Mouse (Mus musculus) liver, embryonic 13.5 days (tissue): Measurements from ENCODE around the gene Samd1. TPM values are rescaled to one million over a fixed set of nuclear protein-coding genes. Genes with fewer than 3 reads are reported as not detected.
A peak's percentile ranks its signal among the peaks of the same experiment; 100 is the strongest.

Experiments used
- ATAC-seq: fragments of 200-750 bp; cut with Nextera tagmentation; 2 replicates; pipeline ENCODE4 v1.8.0; 2017; ENCODE audit warnings: low read depth, mild to moderate bottlenecking, moderate number of reproducible peaks, moderate library complexity
- DNase-seq: peaks from one replicate; pipeline ENCODE4 v3.0.0; 2022
- H3K27ac ChIP-seq: fragments of 300-500 bp; sonication (generic); 2 replicates; pipeline ENCODE4 v1.5.1; 2015; ENCODE audit warnings: moderate library complexity, mild to moderate bottlenecking, inconsistent platforms
- H3K27me3 ChIP-seq: fragments of 300-500 bp; sonication (generic); 2 replicates; pipeline ENCODE4 v1.6.1; 2015; ENCODE audit warnings: mild to moderate bottlenecking, inconsistent platforms
- H3K36me3 ChIP-seq: fragments of 300-500 bp; sonication (generic); 2 replicates; pipeline ENCODE4 v1.6.1; 2015; ENCODE audit warnings: mild to moderate bottlenecking, inconsistent platforms
- H3K4me1 ChIP-seq: fragments of 300-500 bp; sonication (generic); replicated peaks from 2 replicates; pipeline ENCODE4 v1.6.1; 2015; ENCODE audit warnings: inconsistent platforms
- H3K4me2 ChIP-seq: fragments of 300-500 bp; sonication (generic); 2 replicates; pipeline ENCODE4 v1.6.1; 2015; ENCODE audit warnings: inconsistent platforms, mild to moderate bottlenecking, moderate library complexity
- H3K4me3 ChIP-seq: fragments of 300-500 bp; sonication (generic); replicated peaks from 2 replicates; pipeline ENCODE4 v1.5.1; 2015; ENCODE audit warnings: mild to moderate bottlenecking, inconsistent platforms
- H3K9ac ChIP-seq: fragments of 300-500 bp; sonication (generic); 2 replicates; pipeline ENCODE4 v1.6.1; 2015; ENCODE audit warnings: mild to moderate bottlenecking, inconsistent platforms
- H3K9me3 ChIP-seq: fragments of 300-500 bp; sonication (generic); replicated peaks from 2 replicates; pipeline ENCODE4 v1.6.1; 2016; ENCODE audit warnings: inconsistent platforms
- WGBS: fragments of 180-500 bp; shearing (Covaris S2); methylation state at CpG from one replicate; pipeline ENCODE4 v1.1.7; 2015; ENCODE audit not compliant: insufficient replicate concordance; 5-methylcytosine and 5-hydroxymethylcytosine counted together
- polyA plus RNA-seq: library from polyadenylated mRNA; unstranded; fragments of >200 nt; fragmentation: Nextera tagmentation; extraction: Ambion mirVana; gene quantifications from 2 replicates; pipeline ENCODE4 v1.2.1, GENCODE M21; 2015

The Samd1 gene
- polyA plus RNA-seq, 1 experiment from 2014 or later = 6.9 TPM

DNA sequence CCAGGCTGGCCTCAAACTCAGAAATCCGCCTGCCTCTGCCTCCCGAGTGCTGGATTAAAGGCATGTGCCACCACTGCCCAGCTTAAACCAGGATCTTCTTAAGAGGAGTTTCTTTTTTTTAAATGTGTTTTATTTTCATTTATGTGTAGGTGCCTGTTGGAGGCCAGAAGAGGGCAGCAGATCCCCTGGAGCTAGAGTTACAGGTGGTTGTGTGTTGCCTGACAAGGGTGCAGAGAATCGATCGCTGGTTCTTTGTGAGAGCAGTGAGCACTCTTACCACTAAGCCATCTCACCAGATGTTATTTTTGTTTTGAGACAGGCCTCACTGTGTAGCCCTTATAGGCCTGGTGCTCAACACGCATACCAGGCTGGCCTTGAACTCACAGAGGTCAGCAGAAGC, 18.4 kb downstream of the Samd1 start:
- Histone ChIP-seq H3K4me3 (no peak overlapping the region), H3K4me2 (no peak overlapping the region), H3K27ac (no peak overlapping the region), H3K9ac (no peak overlapping the region), H3K36me3 (no peaks in the 10 kb centered on the region), H3K27me3 (peaks cover 64% of the 10 kb centered on the region), H3K9me3 (no peaks in the 10 kb centered on the region), H3K4me1 (peaks cover 19% of the 10 kb centered on the region)
- no peak for ATAC-seq
- 73% methylated on average over 5 of the region's 5 CpGs for WGBS
- DNase-seq = no peak

DNA sequence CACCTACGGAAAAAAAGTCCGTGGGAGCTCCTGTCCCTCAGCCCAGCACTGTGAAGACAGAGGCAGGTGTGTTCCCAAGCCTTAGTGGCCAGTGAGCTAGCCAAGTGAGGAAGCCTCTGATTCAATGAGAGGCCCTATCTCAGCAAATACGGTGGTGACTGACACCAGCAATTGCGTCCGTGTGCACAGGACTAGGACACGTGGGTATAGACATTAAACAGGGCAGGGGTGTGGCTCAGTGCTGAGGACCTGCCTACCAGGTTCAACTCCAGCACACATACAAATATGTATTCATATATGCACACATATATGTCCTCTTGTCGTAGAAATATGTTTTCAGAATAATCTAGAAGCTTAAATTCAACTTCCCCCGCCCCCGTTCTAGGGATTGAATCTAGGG, 22.3 kb downstream of the Samd1 start:
- 62% methylated on average over 9 of the region's 9 CpGs for WGBS
- ATAC-seq (no peak), DNase-seq (no peak)
- peaks cover 67% of the 10 kb centered on the region for H3K27me3 ChIP-seq
- no peaks in the 10 kb centered on the region for H3K36me3 ChIP-seq
- no peak overlapping the region for H3K9ac ChIP-seq
- H3K27ac ChIP-seq = no peak overlapping the region
- H3K4me1 ChIP-seq = peaks cover 10% of the 10 kb centered on the region; the same call in 1 of the 2 replicates
- no peak overlapping the region for H3K4me2 ChIP-seq
- H3K4me3 ChIP-seq = no peak overlapping the region
- no peaks in the 10 kb centered on the region for H3K9me3 ChIP-seq

DNA sequence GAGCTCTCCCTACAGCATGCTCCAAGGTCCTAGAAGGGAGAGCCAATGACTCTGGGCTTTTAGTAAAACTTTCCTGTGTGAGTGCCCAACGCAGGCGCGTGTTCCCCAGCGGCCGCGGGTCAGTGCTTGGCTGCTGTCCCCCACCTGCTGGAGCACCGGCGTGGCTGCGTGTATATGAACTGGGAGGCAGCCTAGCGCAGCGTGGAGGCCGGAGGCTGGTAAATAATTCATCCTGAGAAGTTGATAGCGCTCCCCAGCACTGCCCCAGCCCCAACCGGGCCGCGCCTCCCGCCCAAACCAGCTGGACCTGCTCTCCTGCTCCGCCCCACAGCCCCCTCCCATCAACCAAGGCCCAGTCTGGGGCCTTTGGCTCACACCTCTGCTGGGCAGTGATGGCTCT, 23.6 kb downstream of the Samd1 start, which contains the start of gene Palm3:
Palm3 (plus strand) TSS at position 376 of the 400 bp plus-strand sequence.
- DNase-seq = no peak
- Histone ChIP-seq H3K27ac (no peak within 1 kb of the TSS), H3K4me2 (0 out of 2 replicates have a peak within 1 kb of the TSS, but pooled peaks have one; percentile 2), H3K9me3 (no peaks in the 10 kb centered on the region), H3K4me1 (peaks cover 15% of the 10 kb centered on the region), H3K27me3 (peaks cover 75% of the 10 kb centered on the region), H3K9ac (no peak within 1 kb of the TSS), H3K36me3 (no peaks in the 10 kb centered on the region), H3K4me3 (no peak within 1 kb of the TSS)
- WGBS = 17% methylated on average over 18 of the region's 18 CpGs
- ATAC-seq = no peak

DNA sequence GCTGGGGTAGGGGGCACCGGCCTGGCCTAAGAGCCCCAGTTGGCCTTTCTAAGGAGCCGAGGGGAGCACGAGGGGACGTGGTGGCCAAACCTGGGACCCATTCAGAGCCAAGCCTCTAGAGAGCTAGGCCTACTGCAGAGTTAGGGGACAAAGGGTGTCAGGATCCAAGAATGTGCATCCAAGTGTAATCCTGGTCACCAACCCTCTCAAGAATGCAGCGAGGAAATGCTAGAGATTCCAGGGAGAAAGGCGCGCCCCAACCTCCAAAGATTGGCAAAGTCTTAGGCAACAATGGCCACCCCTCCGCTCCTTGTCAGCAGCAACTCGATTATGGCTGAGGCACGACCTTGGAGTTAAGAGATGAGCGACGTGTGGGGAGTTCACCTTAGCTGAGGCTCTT, 24.1 kb downstream of the Samd1 start:
- H3K9me3 ChIP-seq = no peaks in the 10 kb centered on the region
- WGBS = 40% methylated on average over 12 of the region's 12 CpGs
- H3K4me2 ChIP-seq = 0 out of 2 replicates have a peak overlapping the region, but pooled peaks have one; percentile 2
- no peak overlapping the region for H3K9ac ChIP-seq
- peaks cover 17% of the 10 kb centered on the region for H3K4me1 ChIP-seq
- no peaks in the 10 kb centered on the region for H3K36me3 ChIP-seq
- ATAC-seq (no peak), DNase-seq (no peak)
- H3K4me3 ChIP-seq = no peak overlapping the region
- H3K27me3 ChIP-seq = peaks cover 80% of the 10 kb centered on the region
- no peak overlapping the region for H3K27ac ChIP-seq

DNA sequence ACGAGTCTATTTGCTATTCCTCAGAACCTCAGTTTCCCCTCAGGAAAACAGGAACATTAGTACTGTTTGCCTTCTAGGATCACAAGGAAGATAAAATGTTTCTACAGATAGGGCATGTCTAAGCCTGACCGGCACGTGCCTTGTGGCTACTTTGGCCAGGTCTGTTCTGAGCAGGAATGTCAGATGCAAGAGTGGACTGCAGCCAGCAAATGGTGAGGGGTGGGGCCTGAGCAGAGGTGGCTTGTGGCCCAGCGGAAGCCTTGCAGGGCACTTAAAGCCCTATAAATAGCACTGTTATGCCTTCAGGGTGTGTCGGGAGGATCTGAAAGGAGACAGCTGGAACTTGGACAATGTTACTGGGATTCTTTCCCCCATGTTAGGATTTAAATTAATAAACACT, 25.6 kb downstream of the Samd1 start:
- Histone ChIP-seq H3K27ac (no peak overlapping the region), H3K27me3 (peaks cover 89% of the 10 kb centered on the region), H3K9ac (no peak overlapping the region), H3K36me3 (no peaks in the 10 kb centered on the region), H3K4me2 (no peak overlapping the region), H3K4me3 (no peak overlapping the region), H3K4me1 (peaks cover 17% of the 10 kb centered on the region), H3K9me3 (no peaks in the 10 kb centered on the region)
- 20% methylated on average over 5 of the region's 5 CpGs for WGBS
- DNase-seq (no peak), ATAC-seq (no peak)

DNA sequence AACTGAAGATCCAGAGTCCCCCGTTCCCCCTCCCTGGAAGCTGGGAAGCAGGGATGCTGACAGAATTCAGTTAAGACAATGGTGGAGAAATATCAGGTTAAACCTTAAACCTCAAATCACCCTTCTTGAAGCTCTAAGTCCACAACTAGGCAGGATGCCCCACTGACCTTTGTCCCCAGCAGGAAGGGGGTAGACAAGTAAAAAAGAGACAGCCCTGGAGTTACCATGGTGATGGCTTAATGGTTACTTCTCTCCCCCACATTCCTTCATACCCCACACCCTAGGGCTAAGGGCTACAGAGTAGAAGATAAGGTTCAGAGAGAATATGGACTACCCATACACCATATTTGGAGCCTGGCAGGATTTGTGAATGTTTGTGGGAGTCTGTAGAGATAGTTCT, 26.2 kb downstream of the Samd1 start:
- H3K36me3 ChIP-seq = no peaks in the 10 kb centered on the region
- 62% methylated on average over 1 of the region's 1 CpGs for WGBS
- no peak overlapping the region for H3K9ac ChIP-seq
- ATAC-seq (no peak), DNase-seq (no peak)
- H3K4me3 ChIP-seq = no peak overlapping the region
- H3K9me3 ChIP-seq = no peaks in the 10 kb centered on the region
- no peak overlapping the region for H3K27ac ChIP-seq
- H3K4me1 ChIP-seq = peaks cover 17% of the 10 kb centered on the region
- H3K4me2 ChIP-seq = no peak overlapping the region
- peaks cover 90% of the 10 kb centered on the region for H3K27me3 ChIP-seq

DNA sequence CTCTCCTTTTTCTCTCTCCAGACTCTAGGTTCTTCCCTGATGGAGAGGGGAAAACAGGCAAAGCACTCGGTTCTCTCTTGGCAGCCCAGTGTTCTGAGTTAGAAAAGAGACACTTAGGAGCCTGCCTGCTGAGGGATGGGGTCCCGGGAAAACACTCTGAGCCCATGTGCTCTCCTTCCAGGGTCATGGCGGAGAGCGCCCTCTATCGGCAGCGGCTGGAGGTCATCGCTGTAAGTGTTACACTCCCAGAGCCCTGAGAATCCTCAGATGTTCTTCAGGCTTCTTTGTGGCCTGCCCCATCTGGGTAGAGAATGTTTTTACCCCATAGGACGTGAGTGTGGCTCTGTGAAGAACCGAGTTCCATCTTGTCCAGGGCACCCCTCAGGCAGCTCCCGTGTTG, 26.7 kb downstream of the Samd1 start:
- no peak overlapping the region for H3K4me2 ChIP-seq
- ATAC-seq (no peak), DNase-seq (peak; percentile 30)
- H3K4me3 ChIP-seq = no peak overlapping the region
- no peak overlapping the region for H3K9ac ChIP-seq
- no peaks in the 10 kb centered on the region for H3K9me3 ChIP-seq
- 11% methylated on average over 10 of the region's 10 CpGs for WGBS
- H3K36me3 ChIP-seq = no peaks in the 10 kb centered on the region
- no peak overlapping the region for H3K27ac ChIP-seq
- peaks cover 17% of the 10 kb centered on the region for H3K4me1 ChIP-seq
- H3K27me3 ChIP-seq = peaks cover 96% of the 10 kb centered on the region

DNA sequence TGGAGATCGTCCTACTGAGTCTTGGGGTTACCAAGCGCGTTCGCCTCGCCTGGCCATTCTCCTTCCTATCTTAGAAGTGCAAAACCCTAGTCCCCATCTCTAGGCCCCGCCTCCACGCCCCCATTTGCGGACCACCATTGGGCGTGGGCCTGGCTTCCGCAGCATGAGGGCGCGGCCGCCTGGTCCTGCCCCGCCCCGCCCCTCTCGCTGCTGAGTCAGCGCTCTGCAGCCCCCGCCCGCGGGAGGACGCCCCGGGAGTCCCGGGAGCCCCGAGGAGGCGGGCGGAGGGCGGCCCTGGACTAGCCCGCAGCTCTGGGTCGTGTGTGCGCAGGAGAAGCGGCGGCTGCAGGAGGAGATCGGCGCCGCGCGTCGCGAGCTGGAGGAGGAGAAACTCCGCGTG, 28.4 kb downstream of the Samd1 start:
- Histone ChIP-seq H3K4me1 (peaks cover 17% of the 10 kb centered on the region), H3K9ac (no peak overlapping the region), H3K27me3 (peaks cover 86% of the 10 kb centered on the region), H3K4me2 (peak overlapping the region; percentile 62), H3K36me3 (no peaks in the 10 kb centered on the region), H3K4me3 (peak overlapping the region; percentile 44), H3K9me3 (no peaks in the 10 kb centered on the region), H3K27ac (no peak overlapping the region)
- DNase-seq (peak; percentile 27), ATAC-seq (peak; percentile 40; the same call in 1 of the 2 replicates)
- WGBS = under 1% methylated on average over 41 of the region's 41 CpGs

DNA sequence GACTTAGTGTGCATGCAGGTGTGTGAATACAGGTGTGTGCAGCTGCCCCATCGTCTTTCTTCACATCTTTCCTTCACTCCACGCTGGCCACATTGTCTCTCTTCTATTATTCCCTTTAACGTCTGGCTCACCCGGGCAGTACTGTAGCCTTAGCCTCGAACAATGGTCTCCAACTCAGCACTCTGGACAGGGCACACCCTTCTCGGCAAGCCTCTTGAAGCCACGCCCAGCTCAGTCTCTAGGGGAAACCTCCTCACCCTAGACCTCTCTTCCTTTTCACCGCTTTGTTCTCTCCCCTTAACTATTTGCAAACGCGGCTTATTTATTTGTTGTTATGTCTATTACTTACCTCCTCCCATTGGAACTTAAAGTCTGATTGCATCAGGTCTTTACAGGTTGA, 30.0 kb downstream of the Samd1 start:
- H3K27ac ChIP-seq = no peak overlapping the region
- H3K36me3 ChIP-seq = no peaks in the 10 kb centered on the region
- H3K9ac ChIP-seq = no peak overlapping the region
- ATAC-seq (no peak), DNase-seq (no peak)
- no peak overlapping the region for H3K4me3 ChIP-seq
- H3K4me1 ChIP-seq = peaks cover 13% of the 10 kb centered on the region
- no peaks in the 10 kb centered on the region for H3K9me3 ChIP-seq
- H3K4me2 ChIP-seq = no peak overlapping the region
- H3K27me3 ChIP-seq = peaks cover 75% of the 10 kb centered on the region
- WGBS = 7% methylated on average over 10 of the region's 10 CpGs

DNA sequence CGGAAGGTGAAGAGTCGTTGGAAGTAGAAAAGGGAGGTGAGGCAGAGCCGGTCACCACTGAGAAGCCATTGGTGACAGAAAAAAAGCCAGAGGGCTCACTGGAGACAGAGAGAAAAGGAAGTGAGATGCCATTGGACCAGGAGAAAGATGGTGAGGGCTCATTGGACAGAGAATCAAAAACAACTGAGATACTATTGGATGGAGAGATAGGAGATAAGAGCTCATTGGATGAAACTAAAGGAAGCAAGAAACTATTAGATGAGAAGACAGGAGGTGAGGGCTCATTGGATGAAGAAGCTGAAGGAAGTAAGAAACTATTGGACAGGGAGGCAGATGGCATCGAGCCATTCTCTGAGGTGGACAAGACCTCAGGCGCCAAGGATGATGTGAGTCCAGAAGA, 31.8 kb downstream of the Samd1 start:
- Histone ChIP-seq H3K4me3 (no peak overlapping the region), H3K27ac (no peak overlapping the region), H3K27me3 (peaks cover 56% of the 10 kb centered on the region), H3K9me3 (no peaks in the 10 kb centered on the region), H3K4me2 (no peak overlapping the region), H3K4me1 (peaks cover 7% of the 10 kb centered on the region), H3K9ac (no peak overlapping the region), H3K36me3 (no peaks in the 10 kb centered on the region)
- DNase-seq = no peak
- ATAC-seq = no peak
- 67% methylated on average over 5 of the region's 5 CpGs for WGBS

DNA sequence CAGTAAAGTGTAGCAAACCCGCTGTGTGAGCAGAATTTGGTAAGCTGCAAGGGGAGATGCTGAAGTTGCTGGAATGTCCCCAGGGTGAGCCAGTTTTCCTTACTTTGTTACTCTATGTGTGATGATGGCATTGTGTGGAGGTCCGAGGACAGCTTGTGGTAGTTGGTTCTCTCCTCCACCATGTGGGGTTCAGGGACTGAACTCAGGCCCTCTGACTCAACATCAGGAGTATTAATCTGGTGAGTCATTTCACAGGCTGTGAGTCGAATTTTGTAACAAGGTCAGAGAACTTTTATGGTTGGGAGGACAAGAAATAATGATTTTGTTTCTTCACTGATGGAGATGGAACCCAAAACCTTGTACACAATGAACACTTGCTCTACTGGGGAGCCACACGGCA, 35.3 kb downstream of the Samd1 start:
- WGBS = 61% methylated on average over 4 of the region's 4 CpGs
- no peak overlapping the region for H3K27ac ChIP-seq
- no peak for DNase-seq
- H3K9me3 ChIP-seq = no peaks in the 10 kb centered on the region
- no peaks in the 10 kb centered on the region for H3K4me1 ChIP-seq
- no peak for ATAC-seq
- no peak overlapping the region for H3K9ac ChIP-seq
- H3K4me3 ChIP-seq = no peak overlapping the region
- no peaks in the 10 kb centered on the region for H3K36me3 ChIP-seq
- no peak overlapping the region for H3K4me2 ChIP-seq
- peaks cover 29% of the 10 kb centered on the region for H3K27me3 ChIP-seq

DNA sequence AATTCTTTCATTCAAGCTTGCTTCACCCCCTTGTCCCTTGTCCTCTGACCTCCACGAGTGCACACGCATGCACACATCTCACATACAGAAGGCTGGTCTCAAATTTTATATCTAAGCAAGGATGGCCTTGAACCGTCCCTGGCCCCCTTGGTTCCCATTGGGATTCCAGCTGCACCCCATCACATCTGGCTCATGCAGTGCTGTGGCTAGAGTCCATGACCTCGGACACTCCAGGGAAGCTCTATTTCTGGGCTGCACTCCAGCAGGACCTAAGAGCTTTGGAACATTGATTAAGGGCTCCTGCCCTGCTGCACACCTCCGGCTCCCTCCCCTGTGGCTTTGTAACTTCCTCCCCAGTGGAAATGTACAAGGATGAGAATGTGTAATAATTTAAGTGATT, 40.5 kb downstream of the Samd1 start:
- WGBS = 62% methylated on average over 5 of the region's 5 CpGs

More for the DNA sequence above, 40.5 kb downstream of the Samd1 start:
- ATAC-seq (no peak), DNase-seq (no peak)
- peaks cover 47% of the 10 kb centered on the region for H3K27me3 ChIP-seq
- no peak overlapping the region for H3K4me3 ChIP-seq
- no peak overlapping the region for H3K9ac ChIP-seq
- no peak overlapping the region for H3K4me2 ChIP-seq
- H3K27ac ChIP-seq = no peak overlapping the region
- peaks cover 8% of the 10 kb centered on the region; the same call in 1 of the 2 replicates for H3K4me1 ChIP-seq
- H3K9me3 ChIP-seq = no peaks in the 10 kb centered on the region
- no peaks in the 10 kb centered on the region for H3K36me3 ChIP-seq
